Comparison of ENCODE assay signal across 8 mouse cellular contexts in the genomic region with DNA sequence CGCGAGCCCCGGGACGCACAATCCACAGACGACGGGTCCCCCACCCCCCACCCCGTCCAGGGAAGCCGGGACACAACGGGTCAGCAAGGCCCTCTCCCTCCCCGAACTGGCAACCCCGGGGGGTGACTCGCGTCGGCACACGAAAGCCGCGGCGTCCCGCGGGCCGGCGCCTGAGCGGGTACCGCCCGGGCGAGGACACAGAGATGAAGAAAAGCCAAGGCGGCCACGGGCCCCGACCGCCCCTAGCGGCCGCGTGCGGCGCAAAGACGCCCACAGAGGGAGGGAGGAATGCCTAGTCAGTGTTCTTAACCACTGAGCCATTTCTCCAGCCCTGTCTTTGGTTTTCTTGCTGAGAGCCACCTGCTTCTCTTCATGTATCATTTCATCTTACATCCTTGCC. TPM values are rescaled to one million over a fixed set of nuclear protein-coding genes. Genes with fewer than 3 reads are reported as not detected.
DNase-seq lines count a peak whose midpoint lies in the region; ATAC-seq and TF ChIP-seq lines count a peak whose summit lies in the region.

No protein-coding gene starts in this region.

- no peak for ATAC-seq in erythroblast, adult 5-6 weeks (replicated peaks; ENCODE audit: low FRiP score, poor library complexity, severe bottlenecking)
- no peak for ATAC-seq in midbrain, postnatal 0 days (ENCODE audit: low FRiP score)

- H3K4me2 ChIP-seq in midbrain, postnatal 0 days (ENCODE audit: low read depth, low read length, poor library complexity, severe bottlenecking), result no peak overlapping the region

- peak; percentile 79 for TF ChIP-seq CTCF in midbrain, postnatal 0 days (IDR thresholded peaks at IDR 0.05)

- H3K4me1 ChIP-seq in erythroblast, embryonic 14.5 days (ENCODE audit: control insufficient read depth), result no peaks in the 10 kb centered on the region
- H3K4me1 ChIP-seq in midbrain, postnatal 0 days (ENCODE audit: insufficient read depth, low read length), result no peaks in the 10 kb centered on the region

- peaks cover 3% of the 10 kb centered on the region; the same call in 1 of the 2 replicates for H3K9me3 ChIP-seq in erythroblast, embryonic 14.5 days (ENCODE audit: control insufficient read depth, low read length)
- H3K9me3 ChIP-seq in midbrain, postnatal 0 days (ENCODE audit: low read length), result no peaks in the 10 kb centered on the region

- no peaks in the 10 kb centered on the region for H3K36me3 ChIP-seq in erythroblast, embryonic 14.5 days (ENCODE audit: control insufficient read depth)
- no peaks in the 10 kb centered on the region for H3K36me3 ChIP-seq in midbrain, postnatal 0 days (ENCODE audit: insufficient read depth, low read length)

- 17% methylated on average over 36 of the region's 36 CpGs for WGBS in midbrain, postnatal 0 days

- peak overlapping the region; percentile 2 for H3K4me3 ChIP-seq in erythroblast, embryonic 14.5 days (replicated peaks)
- no peak overlapping the region for H3K4me3 ChIP-seq in midbrain, postnatal 0 days (ENCODE audit: low read depth, low read length)

- no peak overlapping the region for H3K27ac ChIP-seq in midbrain, postnatal 0 days (ENCODE audit: low read depth, low read length)

- peaks cover 11% of the 10 kb centered on the region for H3K27me3 ChIP-seq in erythroblast, embryonic 14.5 days (ENCODE audit: control insufficient read depth)
- peaks cover 12% of the 10 kb centered on the region; the same call in 1 of the 2 replicates for H3K27me3 ChIP-seq in midbrain, postnatal 0 days (ENCODE audit: insufficient read depth, low read length)

- DNase-seq in A20 (ENCODE audit: low read depth, low spot score), result peak; percentile 95
- peak; percentile 47 to 57 for DNase-seq in adrenal gland, postnatal 4 days (ENCODE audit: low spot score in 2 of 2)
- DNase-seq in frontal cortex, postnatal 25 days (ENCODE audit: low spot score in 2 of 2), result peak; percentile 11 to 24
- DNase-seq in kidney, postnatal 4 days, result peak; percentile 76 to 83
- DNase-seq in midbrain, postnatal 0 days (ENCODE audit: low spot score), result peak; percentile 86
- DNase-seq in telencephalon, adult 2 months (ENCODE audit: low read depth, low spot score), result peak; percentile 82

- H3K9ac ChIP-seq in midbrain, postnatal 0 days (replicated peaks; ENCODE audit: low read length, poor library complexity, severe bottlenecking), result no peak overlapping the region

RNA-seq across cellular contexts. Expression of a gene that starts 26.6 kb away (rescaled TPM):
- polyA plus RNA-seq in erythroblast, embryonic 14.5 days (2012), result 13.4 and 19.7 TPM in 2 replicates
- 12.3 and 23.6 TPM in 2 replicates for total RNA-seq in erythroblast, adult 5-6 weeks (2015; ENCODE audit: low replicate concordance)
- total RNA-seq in erythroblast, adult 5-6 weeks (2017; ENCODE audit: low replicate concordance), result 4.8 and 5.4 TPM in 2 replicates
- 10 to 100 TPM; 41.5 to 45.2 TPM for total RNA-seq in adrenal gland, postnatal 4 days (2021)
- 47.7 and 48.5 TPM in 2 replicates for total RNA-seq in midbrain, postnatal 0 days (2014; rRNA removed)
- 169 and 187 TPM in 2 replicates for polyA plus RNA-seq in midbrain, postnatal 0 days (2015; fragmentation: Nextera tagmentation; extraction: Ambion mirVana)

RNA-seq across cellular contexts. Expression of a gene that starts 40.7 kb away (rescaled TPM):
- 0.67 and 0.87 TPM in 2 replicates for polyA plus RNA-seq in erythroblast, embryonic 14.5 days (2012)
- 5.8 and 8.2 TPM in 2 replicates for total RNA-seq in erythroblast, adult 5-6 weeks (2015; ENCODE audit: low replicate concordance)
- total RNA-seq in erythroblast, adult 5-6 weeks (2017; ENCODE audit: low replicate concordance), result 9.0 and 21.3 TPM in 2 replicates
- 10 to 100 TPM; 22.3 to 23.0 TPM for total RNA-seq in adrenal gland, postnatal 4 days (2021)
- 23.5 and 29.6 TPM in 2 replicates for total RNA-seq in midbrain, postnatal 0 days (2014; rRNA removed)
- polyA plus RNA-seq in midbrain, postnatal 0 days (2015; fragmentation: Nextera tagmentation; extraction: Ambion mirVana), result 12.5 and 14.3 TPM in 2 replicates

RNA-seq across cellular contexts. Expression of a gene that starts 41.2 kb away (rescaled TPM):
- not detected in 2 replicates for polyA plus RNA-seq in erythroblast, embryonic 14.5 days (2012)
- total RNA-seq in erythroblast, adult 5-6 weeks (2015; ENCODE audit: low replicate concordance), result not detected in 2 replicates
- not detected in 2 replicates for total RNA-seq in erythroblast, adult 5-6 weeks (2017; ENCODE audit: low replicate concordance)
- not detected for total RNA-seq in adrenal gland, postnatal 4 days (2021)
- not detected in 2 replicates for total RNA-seq in midbrain, postnatal 0 days (2014; rRNA removed)
- polyA plus RNA-seq in midbrain, postnatal 0 days (2015; fragmentation: Nextera tagmentation; extraction: Ambion mirVana), result not detected in 2 replicates

RNA-seq across cellular contexts. Expression of a gene that starts 55.0 kb away (rescaled TPM):
- not detected in 2 replicates for polyA plus RNA-seq in erythroblast, embryonic 14.5 days (2012)
- total RNA-seq in erythroblast, adult 5-6 weeks (2015; ENCODE audit: low replicate concordance), result not detected in 2 replicates
- total RNA-seq in erythroblast, adult 5-6 weeks (2017; ENCODE audit: low replicate concordance), result not detected in 2 replicates
- total RNA-seq in adrenal gland, postnatal 4 days (2021), result not detected
- not detected in 2 replicates for total RNA-seq in midbrain, postnatal 0 days (2014; rRNA removed)
- polyA plus RNA-seq in midbrain, postnatal 0 days (2015; fragmentation: Nextera tagmentation; extraction: Ambion mirVana), result not detected in 2 replicates

Comparison
In these comparisons a context has a peak if more than half of its experiments do, and no peak if none do; other contexts are left out.
1. DNase-seq: peak in every context shown above with its lines; median percentile 95 in A20; 86 in midbrain, postnatal 0 days; 82 in telencephalon, adult 2 months; 80 in kidney, postnatal 4 days; 52 in adrenal gland, postnatal 4 days; 18 in frontal cortex, postnatal 25 days.